Mouse (Mus musculus) thymus, adult 2 months (tissue): ENCODE data around the gene Pfn1.

Source experiments
- CTCF ChIP-seq: fragments of 200-500 bp; IDR thresholded peaks from 2 replicates; pipeline ENCODE4 v1.5.1; 2012; ENCODE audit warnings: mild to moderate bottlenecking, control low read depth, low read length, moderate library complexity, borderline replicate concordance; ENCODE audit not compliant: control insufficient read depth, poor library complexity, insufficient read depth; ENCODE audit errors: extremely low read depth
- POLR2A ChIP-seq: fragments of 200-500 bp; IDR thresholded peaks from 2 replicates; pipeline ENCODE4 v1.6.1; 2012; ENCODE audit warnings: mild to moderate bottlenecking, low read length, control low read depth, moderate library complexity; ENCODE audit not compliant: control insufficient read depth, poor library complexity, insufficient read depth; ENCODE audit errors: extremely low read depth

DNA sequence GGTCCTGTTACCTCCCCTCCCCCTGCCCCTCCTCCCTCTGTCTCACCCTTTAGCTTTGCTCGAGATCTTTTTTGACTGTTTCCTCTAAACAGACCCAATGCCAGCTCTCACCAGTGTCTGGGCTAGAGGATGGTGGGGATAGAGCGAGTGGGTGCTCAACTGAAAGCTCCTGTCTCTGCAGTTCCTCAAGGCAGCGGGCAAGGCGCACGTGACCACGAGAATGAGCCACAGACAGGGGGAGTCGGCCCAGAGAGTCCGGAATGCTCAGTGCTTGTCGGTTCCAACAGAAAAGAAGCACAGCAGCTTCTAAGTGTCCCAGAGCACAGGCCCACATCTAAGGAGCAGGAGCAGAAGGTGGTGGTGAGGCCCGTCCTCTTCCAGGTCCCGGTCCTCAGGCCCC, 20.1 kb upstream of the Pfn1 start:
- no peak for TF ChIP-seq POLR2A
- no peak for TF ChIP-seq CTCF
